Mouse (Mus musculus) cerebellum, adult 8-10 months (tissue): ENCODE measurements around the gene Depdc5.
"Not testable (repeated sequence)": the region's sequence is repeated elsewhere in the genome, so short reads cannot be mapped to it uniquely, and the experiment has no call there.

Source experiments
- DNase-seq: peaks from one replicate; pipeline ENCODE4 v3.0.0; 2022

Depdc5 gene

GRCm38 (mm10) chr5:33033121-33033520 lies 169.6 kb downstream of the Depdc5 start:
- DNase-seq = peak; percentile 75

GRCm38 (mm10) chr5:33033633-33034032 lies 170.1 kb downstream of the Depdc5 start:
- DNase-seq = not testable (repeated sequence)

DNA sequence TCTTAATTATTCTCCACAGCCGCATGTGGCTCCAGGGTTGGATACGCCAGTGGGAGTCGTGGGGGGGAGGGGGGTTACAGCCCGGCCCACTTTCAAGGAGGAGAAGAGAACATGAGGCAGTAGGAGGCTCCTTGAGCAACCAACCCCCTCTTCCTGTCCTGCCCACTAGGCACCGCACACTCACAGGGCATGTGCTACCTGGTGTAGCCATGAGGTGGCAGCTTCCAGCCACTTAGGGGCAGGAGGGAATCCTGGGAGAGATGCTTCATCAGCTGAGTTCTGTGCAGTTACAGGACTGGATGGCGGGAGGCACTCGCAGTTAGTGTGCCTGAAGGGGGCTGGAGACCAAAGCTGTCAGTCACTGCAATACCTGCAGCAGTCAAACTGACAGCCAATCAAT lies 170.6 kb downstream of the Depdc5 start:
- no peak for DNase-seq

- DNase-seq = no peak
Observed at GRCm38 (mm10) chr5:33034916-33035315, 171.4 kb downstream of the Depdc5 start.

GRCm38 (mm10) chr5:33038656-33039509 lies 175.4 kb downstream of the Depdc5 start:
- no peak for DNase-seq

GRCm38 (mm10) chr5:33039510-33039911 lies 176.0 kb downstream of the Depdc5 start:
- DNase-seq = peak; percentile 60

DNA sequence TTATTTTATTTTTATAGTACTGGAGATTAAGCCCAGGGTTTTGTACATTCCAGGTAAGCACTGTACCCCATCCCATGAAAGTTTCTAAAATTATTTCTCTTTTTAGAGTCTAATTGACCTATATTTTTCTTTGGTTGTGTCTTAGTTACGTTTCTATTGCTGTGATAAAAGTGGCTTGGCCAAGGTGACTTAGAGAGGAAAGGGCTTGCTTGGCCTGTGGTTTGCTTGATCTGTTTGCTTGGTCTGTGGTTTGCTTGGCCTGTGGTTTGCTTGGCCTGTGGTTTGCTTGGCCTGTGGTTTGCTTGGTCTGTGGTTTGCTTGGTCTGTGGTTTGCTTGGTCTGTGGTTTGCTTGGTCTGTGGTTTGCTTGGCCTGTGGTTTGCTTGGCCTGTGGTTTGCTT lies 177.2 kb downstream of the Depdc5 start:
- not testable (repeated sequence) for DNase-seq

- no peak for DNase-seq
Observed at GRCm38 (mm10) chr5:33043397-33043796, 179.9 kb downstream of the Depdc5 start.
